Mouse (Mus musculus) heart, adult 2 months (tissue): ENCODE results near the gene Stard3nl.

ENCODE experiments used
- CTCF ChIP-seq: fragments of 200-600 bp; IDR thresholded peaks from 2 replicates; pipeline ENCODE4 v1.8.1; 2022; ENCODE audit warnings: antibody characterized with exemption, mild to moderate bottlenecking, moderate library complexity
- POLR2A ChIP-seq: fragments of 200-500 bp; IDR thresholded peaks from 2 replicates; pipeline ENCODE4 v1.6.1; 2011; ENCODE audit warnings: mild to moderate bottlenecking, low read depth, low read length, control low read depth; ENCODE audit not compliant: insufficient read depth

DNA sequence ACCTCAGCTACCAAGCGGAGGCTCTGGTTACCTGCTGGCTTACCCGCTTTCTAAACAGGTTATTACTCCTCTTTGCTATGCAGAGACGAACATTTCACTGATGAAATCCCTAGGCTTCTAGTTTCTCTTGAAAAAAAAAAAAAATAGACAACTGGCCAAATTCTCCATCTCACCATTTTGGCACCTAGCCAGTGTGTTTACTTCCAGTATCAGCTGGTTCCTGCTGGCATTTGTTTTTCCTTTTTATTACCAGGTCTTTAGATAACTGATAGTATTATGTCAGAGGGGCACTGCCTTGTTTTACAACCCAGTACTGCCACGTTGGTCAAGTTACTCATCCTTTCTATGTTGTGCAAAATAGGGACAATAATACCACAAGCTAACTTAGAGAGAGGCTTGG, 5.3 kb downstream of the Stard3nl start:
- no peak for TF ChIP-seq CTCF
- TF ChIP-seq POLR2A = no peak
